Mouse (Mus musculus) frontal cortex, postnatal 10 days (tissue): ENCODE results near the gene Pcdh7.
"Not testable (repeated sequence)": the region's sequence is repeated elsewhere in the genome, so short reads cannot be mapped to it uniquely, and the experiment has no call there.

Source experiments
- DNase-seq, 2 experiments: peaks; one replicate each; pipeline ENCODE4 v3.0.0; 2022; ENCODE audit warnings: low spot score in 2 of 2, mixed read lengths in 1 of 2

Gene Pcdh7

DNA sequence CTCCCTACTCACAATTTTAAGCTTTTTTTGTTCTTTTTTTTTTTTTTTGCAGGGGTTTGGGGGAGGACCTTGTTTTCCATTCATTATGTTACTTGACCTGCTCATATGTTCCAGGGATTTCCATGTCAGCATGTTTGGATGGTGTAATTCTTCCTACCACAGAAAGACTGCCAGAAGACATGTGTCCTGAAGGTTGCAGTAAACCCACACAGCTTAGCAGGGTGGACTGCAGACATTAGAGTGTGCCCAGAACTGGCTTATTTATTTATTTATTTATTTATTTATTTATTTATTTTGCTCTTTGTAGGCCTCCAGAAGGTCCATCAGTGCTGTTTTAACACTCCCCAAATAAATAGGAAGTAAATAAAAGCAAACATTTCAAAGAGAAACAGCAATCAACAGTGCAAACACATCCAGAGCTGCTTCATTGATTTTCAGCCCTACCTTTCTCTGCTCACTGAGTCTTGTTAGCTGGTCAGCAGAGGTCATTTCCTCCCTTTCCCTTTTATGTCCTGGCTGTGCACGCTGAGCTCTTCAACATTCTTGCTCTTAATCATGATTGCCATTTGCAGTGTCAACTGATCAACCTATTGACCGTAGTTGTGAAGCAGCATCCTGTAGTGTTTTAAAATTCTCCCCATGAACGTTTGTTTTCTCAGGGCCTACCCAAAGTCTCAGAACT lies 401.3 kb downstream of the Pcdh7 start:
- DNase-seq, result no peak

- no peak for DNase-seq
Observed at GRCm38 (mm10) chr5:58143897-58144296, 426.1 kb downstream of the Pcdh7 start.

DNA sequence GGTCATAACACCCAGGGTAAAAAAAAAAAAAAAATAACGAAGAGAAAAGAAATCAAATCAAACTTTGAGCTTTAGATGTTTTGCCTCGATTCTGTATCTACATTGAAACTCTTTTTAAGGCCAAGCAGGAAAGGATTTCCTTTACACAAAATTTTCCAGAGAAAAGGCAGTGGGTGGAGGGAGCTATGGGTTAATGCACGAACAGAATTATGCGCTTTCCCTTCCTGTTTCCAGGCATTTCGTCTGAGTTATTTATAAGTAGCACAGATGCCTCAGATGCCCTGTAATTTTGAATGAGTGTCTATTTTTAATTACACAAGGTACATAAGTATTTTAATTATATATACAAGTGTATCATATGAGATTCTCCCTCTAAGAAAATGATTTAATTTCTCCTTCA lies 436.2 kb downstream of the Pcdh7 start:
- no peak for DNase-seq

DNA sequence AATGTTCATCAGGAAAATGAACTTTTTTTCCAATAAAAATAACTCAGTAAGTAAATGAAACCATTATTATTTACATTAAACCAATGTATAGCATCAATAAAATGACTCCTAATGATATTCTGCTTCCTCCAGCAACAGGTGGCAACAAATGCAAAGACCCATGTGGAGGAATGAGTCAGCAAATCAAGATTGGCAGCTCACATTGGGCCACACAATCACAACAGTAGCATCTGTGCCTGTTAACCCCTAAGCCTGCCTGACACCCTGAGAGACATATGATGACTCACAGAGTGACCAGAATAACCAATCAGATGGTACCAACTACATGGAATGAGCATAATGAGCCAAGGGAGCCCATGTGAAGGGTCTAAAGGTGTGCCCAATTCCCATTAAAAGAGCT lies 454.5 kb downstream of the Pcdh7 start:
- no peak for DNase-seq

- DNase-seq, result not testable (repeated sequence)
Observed at GRCm38 (mm10) chr5:58174335-58174734, 456.6 kb downstream of the Pcdh7 start.

DNA sequence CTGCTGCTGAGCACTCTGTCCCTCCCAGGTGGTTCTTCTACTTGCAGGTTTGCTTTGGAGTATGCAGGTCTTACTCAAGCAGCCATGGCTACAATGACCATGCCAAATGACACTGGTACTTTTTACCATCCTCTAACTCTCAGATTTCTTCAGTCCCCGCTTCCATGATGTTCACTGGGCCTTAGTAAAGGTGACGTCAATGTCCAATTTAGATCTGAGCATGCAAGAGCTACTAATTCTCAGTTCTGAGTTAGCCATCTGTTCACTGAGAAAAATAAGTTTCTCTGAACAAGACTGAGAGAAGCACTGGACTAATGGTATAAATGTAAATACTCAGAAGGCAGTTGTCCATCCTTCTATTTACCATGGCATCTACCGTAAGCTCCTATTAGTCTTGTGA lies 457.8 kb downstream of the Pcdh7 start:
- DNase-seq, result no peak
